Mouse (Mus musculus) CH12F3 (cell line): ENCODE measurements at regions not wholly inside any gene's neighbourhood (a gene's known extent, or its start where the extent isn't known, plus 50 kb on each side); places are given as distances from the start of the nearest gene placed in this dataset.

ENCODE experiments used
- in situ Hi-C: fragments of 300-500 bp; cut with MboI; formaldehyde crosslinking; loops from 2 replicates; pipeline ENCODE4 v1.14.3; 2020; ENCODE audit warnings: low sequenced_read_pairs

DNA sequence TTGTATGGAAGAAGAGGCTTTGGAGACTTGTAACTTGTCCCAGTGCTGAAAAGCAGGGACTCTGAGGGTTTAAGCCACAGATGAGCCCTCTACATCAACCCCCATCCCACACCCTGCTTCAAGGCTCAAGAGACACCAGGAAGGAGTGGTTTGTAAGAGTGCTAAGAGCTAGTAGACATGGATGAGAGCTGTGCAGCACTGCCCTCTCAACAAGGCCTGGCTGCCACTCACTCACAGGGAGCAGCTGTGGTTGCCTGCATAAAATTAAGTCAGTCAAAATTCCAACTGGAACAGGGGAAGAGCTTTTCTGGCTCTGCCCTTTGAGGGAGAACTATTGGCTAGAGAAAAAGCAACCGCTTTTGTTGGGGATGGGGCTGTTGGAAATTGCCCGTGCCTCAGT is 225.5 kb upstream of the Tbl1xr1 start:
- in situ Hi-C loops = no loop called here

DNA sequence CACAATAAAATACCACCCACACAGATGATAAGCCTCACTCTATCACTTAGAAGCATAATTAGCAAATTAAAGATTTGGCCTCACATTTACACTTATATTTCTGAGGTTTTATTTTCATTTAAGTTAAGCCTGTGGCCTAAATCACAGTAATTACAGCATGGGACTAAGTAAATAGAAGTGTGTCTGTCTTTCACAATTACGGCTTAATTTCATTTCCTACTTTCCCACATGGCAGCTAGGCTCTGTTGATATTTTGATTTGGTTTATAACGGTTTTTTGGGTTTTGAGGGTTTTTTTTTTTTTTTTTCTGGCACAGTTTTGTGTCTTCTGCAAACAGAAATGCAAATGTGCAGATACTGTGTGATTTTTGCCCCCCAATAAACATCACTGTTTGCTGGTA is 222.1 kb upstream of the Tbl1xr1 start:
- in situ Hi-C loops = no loop called here

DNA sequence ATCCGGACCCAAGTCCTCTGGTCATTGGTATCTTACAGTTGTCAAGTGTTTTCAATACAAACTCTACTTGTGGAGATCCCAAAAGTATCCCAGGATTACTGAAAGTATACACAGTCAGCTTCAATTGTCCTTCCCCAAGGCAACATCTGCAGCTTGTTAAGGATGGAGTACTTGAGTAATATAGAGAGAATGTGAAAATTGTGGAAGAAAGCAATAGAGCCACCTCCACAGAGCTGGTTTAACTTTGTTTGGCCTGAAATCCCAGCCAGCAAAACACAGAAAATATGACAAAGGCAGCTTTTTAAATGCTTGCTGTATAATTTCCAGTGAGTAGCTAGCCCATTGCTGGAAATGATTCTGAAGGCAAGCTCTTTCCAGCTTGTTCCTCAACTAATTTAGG is 217.0 kb upstream of the Tbl1xr1 start:
- in situ Hi-C loops = no loop called here

DNA sequence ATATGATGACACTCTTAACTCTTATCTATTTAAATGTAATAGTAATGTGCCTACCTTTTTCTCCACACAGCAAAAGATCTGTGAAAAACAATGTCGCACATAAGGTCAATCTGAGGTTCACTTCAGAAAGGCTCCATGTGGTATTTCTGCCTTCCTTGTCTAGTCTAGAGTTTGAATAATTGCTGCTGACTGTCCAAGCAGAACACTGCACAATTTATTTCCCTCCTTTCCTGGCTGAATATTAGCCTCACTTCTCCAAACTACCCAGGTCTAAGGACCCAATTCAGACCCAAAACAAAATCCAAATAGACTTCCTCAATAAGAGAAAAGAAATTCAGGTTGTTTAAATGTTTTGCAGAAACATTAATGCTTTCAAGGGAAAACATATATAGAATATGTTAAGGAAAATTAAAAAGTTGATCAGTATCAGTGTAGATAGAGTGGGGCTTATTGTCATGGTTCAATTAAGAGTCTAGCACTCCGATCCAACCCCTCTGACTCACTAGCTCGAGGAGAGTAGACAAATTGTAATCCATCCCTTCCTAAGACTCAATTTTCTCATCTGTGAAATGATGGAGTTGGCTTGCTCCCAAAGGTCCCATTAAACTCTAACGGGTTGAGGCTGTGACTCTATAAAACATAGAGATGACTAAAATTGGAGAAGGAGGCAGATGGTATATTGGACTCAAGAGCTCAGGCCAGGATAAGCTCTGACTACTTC is 215.4 kb upstream of the Tbl1xr1 start:
- in situ Hi-C loops = no loop called here

DNA sequence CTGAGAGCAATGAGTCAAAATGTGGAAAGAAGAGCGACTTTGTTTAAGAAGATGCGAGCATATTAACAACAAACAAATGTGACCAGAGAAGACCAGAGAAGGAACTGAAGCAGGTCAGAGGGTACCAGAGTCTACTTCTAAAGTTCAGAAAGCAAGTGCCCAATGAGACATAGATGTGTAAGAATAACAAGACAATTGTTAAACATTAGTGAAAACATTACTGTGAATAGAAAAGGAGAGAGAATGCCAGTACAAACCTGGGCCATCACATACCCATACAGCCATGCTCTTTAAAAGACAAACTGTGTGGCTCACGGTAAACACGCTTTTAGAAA is 214.8 kb upstream of the Tbl1xr1 start:
- in situ Hi-C loops = no loop called here

DNA sequence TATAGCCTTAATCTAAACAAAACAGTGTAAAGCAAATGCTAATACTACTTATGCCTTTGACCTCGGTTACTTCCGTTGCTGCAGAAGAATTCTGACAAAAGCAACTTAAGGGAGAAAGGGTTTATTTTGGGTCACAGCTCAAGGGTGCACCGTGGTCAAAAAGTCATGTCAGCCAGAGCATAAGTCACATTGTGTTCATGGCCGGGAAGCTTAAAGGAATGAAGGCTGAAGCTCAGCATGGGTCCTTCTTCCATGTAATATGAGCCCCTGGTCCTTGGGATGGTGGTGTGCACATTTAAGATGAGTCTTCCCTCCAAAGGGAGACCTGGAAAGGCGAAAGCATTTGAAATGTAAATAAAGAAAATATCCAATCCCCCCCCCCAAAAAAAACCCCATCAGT is 212.1 kb upstream of the Tbl1xr1 start:
- in situ Hi-C loops = no loop called here

DNA sequence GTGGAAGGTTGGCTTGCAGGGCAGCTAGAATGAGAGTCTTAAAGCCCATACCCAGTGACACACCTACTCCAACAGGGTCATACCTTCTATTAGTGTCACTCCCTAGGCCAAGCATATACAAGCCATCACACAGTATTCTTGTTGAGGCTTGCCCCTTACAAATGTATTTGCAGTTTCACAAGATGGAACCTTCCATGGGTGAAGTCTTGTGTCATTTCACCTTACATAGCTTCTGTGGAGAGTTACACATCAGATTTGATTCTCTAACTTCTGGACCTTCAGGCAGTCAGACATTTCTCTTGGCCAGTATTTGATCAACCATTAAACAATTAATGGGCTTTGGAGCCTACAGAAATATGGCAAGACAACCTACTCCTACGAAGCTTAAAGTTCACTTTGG is 210.6 kb upstream of the Tbl1xr1 start:
- in situ Hi-C loops = no loop called here

DNA sequence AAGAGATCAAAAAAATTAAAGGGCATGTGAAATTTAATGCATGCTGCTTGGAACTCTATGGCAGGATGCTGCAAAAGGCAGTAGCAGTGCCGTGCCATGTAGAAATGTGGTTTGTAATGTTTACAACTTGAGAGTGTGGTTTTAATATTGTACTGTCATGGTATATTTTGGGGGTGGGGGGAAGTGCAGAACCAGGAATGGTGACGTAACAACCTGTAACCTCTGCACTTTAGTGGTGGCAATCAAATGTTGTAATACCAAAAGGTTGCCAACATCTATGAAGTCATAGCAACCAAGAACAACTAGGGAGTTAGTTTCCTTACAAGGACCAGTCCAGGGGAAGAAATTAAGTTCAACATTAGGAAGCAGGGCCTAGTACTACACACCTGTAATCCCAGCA is 198.1 kb upstream of the Tbl1xr1 start:
- in situ Hi-C loops = no loop called here

DNA sequence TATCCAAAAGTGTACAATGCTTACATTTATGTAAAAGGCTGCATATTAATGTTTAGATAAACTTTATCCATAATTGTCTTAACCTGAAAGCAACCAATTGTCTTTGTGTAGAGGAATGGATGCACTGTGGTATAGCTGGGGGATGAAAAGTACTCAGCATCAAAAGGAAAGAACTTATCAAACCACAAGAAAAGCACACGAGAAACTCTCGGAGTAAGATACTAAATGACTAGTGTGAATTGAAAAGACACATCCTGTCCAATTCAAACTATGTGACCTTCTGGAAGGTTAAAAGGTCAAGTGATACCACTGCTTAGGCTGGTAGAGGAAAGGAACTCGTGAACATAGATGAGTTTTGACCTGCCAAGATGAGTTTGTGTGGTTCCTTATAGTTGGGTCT is 192.2 kb upstream of the Tbl1xr1 start:
- in situ Hi-C loops = no loop called here

DNA sequence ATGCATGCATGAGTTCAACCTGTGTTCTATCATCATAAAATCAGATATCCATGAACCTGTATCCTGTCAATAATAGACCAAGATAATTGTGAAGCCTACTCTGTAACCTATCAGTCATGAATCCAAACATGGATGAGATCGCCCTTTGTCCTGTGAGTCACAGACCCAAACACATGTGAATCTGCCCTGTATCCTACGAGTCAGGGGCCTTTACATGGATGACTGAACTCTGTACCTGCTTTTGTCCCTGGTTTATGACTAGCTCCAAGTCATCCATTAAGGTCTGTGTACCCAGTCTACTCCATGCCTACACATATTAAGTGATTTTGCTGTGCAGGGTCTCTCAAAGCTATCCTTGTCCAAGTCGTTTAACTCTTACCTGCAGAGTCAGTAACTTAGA is 187.7 kb upstream of the Tbl1xr1 start:
- in situ Hi-C loops = no loop called here

DNA sequence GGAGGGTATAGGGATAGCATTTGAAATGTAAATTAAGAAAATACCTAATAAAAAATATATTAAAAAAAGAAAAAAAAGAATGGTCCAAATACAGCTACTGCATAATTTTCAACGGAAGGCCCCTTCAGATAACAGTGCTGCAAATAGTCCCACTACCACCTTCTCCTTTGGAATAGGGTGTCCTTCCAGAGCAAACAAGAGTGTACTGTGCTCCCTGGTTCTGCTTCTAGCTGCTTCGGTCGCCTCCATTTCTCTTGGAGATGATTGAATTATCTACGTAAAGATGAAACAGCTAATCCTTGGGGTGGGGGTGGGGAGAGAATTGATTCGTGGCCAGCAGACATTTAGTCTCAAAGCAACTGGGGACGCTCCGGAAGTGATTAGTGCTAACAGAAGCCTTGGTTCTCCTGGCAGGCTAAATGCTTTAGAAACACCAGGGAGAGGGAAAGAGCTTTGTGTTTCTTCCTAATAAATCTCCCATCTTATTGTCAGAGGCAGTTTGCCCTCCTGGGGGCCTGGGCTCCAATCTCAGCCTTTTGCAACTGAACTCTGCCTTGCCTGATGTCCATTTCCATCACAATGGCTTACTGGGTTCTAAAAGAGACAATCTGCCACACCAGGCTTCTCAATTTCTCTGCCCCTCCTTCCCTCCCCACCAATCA is 184.5 kb upstream of the Tbl1xr1 start:
- in situ Hi-C loops = no loop called here

DNA sequence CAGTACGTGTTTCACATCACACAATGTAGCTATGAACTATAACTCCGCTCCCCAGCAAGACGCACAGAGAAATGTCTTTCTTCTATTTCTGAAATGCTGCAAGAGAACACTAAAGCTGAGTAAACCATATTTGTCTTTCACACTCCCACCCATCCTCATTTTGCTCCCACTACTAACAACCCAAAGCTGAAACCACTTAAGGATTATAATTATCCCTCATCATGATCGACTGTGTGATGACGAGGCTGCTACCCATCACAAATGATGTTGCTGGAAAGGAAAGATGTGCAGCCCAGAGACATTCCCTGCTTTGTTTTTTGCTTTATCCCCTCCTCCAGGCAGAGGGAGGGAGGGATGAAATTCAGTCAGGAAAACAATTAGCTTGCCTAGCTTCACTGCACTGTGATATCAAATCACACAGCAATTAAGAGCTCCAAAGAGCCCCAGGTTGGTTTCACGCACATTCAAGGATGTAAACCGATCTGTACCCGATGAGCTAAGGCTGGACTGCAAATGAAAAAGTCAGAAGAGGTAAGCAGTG is 183.5 kb upstream of the Tbl1xr1 start:
- in situ Hi-C loops = no loop called here

DNA sequence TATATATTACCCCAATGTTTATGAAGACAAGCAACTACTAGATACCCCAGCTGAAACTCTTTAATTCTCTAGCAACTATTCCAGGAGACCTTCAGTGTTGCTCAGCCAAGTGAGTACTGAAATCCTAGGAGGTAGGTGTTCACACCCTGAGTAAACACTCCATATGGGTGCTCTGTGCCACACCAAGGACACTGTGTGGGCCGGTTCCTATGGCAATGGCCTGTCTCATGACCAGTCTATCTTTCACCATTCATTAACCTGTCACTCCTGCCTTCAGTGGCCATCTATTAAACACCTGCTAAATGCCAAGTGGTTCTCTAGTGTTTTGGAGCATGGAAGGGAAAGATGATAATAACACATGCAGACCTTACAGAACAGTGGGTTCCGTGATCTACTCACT is 180.9 kb upstream of the Tbl1xr1 start:
- in situ Hi-C loops = no loop called here

DNA sequence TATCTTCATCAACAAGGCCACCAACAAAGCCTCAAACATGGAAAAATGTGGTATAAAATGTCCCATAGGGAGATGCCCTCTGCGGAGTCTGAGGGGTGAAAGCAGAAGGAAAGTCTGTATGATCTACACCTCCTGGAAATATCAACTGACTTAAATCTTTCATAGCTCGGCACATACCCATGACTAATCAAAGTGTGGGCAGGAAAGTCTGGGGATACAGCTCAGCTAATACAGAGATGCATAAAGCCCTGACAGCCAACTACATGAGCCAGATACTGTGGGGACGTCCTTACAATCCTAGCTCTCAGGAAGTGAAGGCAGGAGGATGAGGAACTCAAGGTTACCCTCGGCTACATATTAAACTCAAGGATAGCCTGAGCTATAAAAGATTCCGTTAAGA is 178.2 kb upstream of the Tbl1xr1 start:
- in situ Hi-C loops = no loop called here

DNA sequence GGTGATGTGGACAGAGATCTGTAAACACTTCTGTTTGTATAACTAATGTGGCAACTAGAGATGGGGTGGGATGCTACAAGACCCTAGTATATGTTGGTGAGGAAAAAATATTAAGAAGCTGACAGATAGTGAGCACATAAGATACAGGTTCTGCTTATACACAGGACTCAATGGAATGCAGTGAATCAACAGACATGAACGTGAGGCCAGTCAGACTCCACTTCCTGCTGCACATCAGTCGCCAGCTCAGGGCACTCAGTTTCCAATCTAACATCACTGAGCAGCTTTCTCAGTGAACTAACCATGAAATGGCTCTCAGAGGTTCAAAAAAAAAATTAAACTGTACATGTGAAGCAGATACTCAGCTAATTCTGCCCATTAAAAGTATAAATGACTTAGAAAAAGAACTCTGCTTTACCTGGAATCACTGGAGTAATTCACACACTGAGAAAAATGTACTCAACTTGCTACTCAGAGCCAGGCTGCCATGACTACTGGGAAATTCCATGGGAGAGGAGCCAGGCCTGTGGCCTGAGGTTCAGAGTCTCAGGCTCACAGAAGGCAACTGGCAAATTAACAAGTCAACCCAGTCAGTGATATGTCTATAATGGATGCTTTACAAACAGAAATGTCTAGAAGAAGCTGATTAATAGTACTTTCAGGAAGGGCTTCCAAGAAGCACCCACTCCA is 170.9 kb upstream of the Tbl1xr1 start:
- in situ Hi-C loops = no loop called here

DNA sequence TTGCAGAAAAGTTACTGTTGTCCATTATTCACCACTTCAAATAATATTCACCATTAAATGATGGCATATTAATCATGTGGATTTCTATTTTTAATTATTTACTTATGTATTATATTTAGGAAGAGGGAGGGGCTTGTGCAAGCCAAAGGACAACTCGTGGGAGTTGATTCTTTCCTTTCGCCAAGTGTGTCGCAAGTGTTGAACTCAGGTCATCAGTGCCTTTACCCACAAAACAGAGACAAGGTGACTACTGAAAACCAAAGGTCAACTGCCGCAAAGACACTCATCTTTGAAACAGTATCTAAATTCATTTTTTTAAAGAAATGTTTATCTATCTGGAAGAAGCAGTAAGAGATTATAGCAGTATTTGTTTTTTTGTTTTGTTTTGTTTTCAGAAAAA is 167.6 kb upstream of the Tbl1xr1 start:
- in situ Hi-C loops = no loop called here

DNA sequence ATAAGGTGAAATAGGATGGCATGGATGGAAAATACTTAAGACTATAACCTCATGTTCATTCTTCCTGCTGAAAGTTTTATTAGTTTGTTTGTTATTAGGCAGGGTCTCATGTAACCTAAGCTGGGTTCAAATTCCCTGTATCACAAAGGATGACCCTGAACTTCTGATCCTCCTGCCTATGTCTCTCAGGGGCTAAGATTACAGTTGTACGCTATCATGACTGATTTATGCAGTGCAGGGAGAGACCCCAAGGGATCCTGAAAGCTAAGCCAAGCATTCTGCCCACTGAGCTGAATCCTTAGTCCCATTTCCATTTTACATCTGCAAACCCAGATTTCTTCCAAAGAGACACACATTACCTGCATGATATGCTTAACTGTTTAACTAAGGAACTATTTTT is 166.4 kb upstream of the Tbl1xr1 start:
- in situ Hi-C loops = no loop called here

DNA sequence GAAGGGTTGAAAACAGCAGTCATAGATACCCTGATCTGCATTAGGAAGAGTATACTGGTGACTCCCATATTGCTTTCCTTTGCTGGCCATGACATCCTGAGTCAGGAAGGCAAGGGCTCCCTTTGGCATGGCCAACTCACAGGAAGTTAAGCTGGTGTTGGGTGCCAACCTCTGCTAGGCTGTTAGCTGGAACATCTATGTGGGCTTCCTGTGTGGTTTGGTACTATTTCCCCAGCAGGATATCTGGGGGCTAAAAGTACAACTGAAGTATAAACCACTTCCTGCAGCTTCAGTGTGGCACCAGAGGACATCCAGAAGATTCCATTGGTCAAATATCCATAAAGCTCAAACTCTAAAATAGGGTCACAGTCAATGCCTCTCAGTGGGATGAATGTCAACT is 165.4 kb upstream of the Tbl1xr1 start:
- in situ Hi-C loops = no loop called here

DNA sequence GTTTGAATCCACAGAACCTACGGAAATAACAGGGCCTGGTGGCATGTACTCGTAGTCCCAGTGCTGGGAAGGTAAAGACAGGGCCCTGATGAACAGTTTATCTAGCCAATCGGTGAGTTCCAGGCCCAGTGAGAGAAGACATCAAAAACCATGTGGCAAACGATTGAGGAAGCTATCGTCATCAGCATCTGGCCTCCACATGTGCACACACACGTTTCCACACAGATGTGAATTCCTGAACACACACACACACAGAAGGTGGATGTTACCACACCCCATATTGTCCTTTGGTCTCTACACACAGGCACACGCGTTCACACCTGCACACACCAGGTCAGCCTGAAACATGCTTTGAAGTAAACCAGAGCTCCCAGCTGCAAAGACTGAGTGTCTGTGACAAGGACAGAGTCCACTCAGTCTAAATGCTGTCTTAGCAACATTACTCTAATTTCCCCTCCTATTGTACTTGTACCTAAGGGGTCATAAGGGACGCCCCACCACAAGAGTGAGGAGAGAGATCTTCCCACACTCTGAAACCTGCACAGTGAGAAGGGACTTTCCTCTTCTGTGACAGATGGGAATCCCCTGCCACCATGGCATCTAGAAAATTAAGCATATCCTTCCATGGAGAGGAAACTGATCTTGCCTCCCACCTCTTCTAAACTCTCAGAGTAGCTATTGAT is 159.1 kb upstream of the Tbl1xr1 start:
- in situ Hi-C loops = no loop called here

DNA sequence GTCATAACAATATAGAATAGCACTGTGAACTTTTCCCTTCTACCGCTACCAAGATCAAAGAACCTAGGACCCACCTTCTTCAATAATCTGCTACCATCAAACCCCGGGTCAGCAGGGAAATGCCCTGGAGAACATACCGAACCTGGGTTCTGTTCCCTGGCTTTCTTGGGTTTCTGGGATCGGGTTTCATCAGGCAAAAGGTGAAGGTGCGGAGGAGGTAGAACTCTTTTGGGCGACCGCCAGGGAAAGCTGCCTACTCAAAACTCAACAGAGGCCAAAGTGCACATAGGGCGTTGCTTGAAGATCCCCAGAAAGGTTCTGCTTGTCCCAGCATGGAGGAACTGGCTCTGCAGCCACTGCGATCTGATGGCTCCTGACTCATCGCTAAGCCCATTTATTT is 158.0 kb upstream of the Tbl1xr1 start:
- in situ Hi-C loops = no loop called here

DNA sequence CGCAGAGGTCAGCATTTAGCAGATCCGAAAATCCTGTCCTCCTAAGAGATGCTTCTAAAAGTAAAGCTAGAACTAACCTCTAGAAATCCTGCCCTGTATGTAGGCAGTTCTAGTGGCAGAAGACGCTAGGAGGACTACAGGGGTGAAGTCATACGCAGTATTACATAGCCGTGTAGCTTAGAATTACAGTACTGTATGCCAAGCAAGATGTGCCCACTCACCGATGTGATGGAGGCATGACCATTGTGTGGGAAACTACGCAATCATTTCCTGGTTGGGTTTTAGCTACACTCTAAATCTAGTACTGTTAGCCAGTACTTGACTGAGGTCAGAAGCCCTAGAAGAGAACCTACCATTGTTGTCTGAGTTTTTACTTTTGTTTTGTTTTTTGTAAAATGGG is 156.5 kb upstream of the Tbl1xr1 start:
- in situ Hi-C loops = no loop called here

DNA sequence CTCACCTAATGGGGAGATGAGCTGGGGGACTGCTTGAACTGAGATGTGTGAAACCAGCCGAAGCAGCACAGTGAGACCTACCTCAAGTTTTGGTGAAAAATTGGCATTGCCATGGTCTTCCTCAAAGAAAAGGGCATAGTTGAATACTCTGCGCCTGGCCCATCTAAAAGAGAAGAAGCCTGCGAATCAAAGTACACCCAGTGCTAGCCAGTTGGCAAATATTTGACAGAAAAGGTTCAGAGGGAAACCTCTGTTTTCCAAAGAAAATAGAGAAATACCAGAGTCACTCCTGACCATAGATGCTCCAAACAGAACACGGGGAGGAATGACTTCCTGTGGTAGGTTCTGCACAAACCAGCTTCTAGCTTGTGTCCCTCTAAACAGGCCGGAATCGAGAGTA is 144.5 kb upstream of the Tbl1xr1 start:
- in situ Hi-C loops = no loop called here
